Mouse (Mus musculus) cerebellum, adult 9-10 months (tissue): Measurements from ENCODE around the gene Prpsap1.
"Not testable (repeated sequence)": the region's sequence is repeated elsewhere in the genome, so short reads cannot be mapped to it uniquely, and the experiment has no call there.

Source experiments
- DNase-seq: peaks from one replicate; pipeline ENCODE4 v3.0.0; 2022

Prpsap1 gene

GRCm38 (mm10) chr11:116515330-116516020 is 21.5 kb upstream of the Prpsap1 start:
- peak; percentile 75 for DNase-seq

- no peak for DNase-seq
These were observed 19.6 kb upstream of the Prpsap1 start for GRCm38 (mm10) chr11:116513531-116514038.

GRCm38 (mm10) chr11:116512987-116513386 is 19.0 kb upstream of the Prpsap1 start:
- no peak for DNase-seq

- DNase-seq: no peak
These were observed 18.2 kb upstream of the Prpsap1 start for GRCm38 (mm10) chr11:116512154-116512553.

GRCm38 (mm10) chr11:116511301-116511868 is 17.4 kb upstream of the Prpsap1 start:
- DNase-seq: no peak

GRCm38 (mm10) chr11:116508689-116509088 is 14.7 kb upstream of the Prpsap1 start:
- DNase-seq: no peak

- no peak for DNase-seq
These were observed 12.3 kb upstream of the Prpsap1 start for GRCm38 (mm10) chr11:116506151-116506875.

GRCm38 (mm10) chr11:116505573-116505972 is 11.6 kb upstream of the Prpsap1 start:
- no peak for DNase-seq

- no peak for DNase-seq
These were observed 10.5 kb upstream of the Prpsap1 start for GRCm38 (mm10) chr11:116504516-116504915.

- DNase-seq: peak; percentile 78
These were observed 7.2 kb upstream of the Prpsap1 start for GRCm38 (mm10) chr11:116501005-116501746.

GRCm38 (mm10) chr11:116499018-116499417 is 5.0 kb upstream of the Prpsap1 start:
- no peak for DNase-seq

- no peak for DNase-seq
These were observed 4.6 kb upstream of the Prpsap1 start for GRCm38 (mm10) chr11:116498596-116498995.

GRCm38 (mm10) chr11:116497313-116497712 is 3.3 kb upstream of the Prpsap1 start:
- DNase-seq: no peak

- no peak for DNase-seq
These were observed 622 bp upstream of the Prpsap1 start for GRCm38 (mm10) chr11:116494474-116495174.

- DNase-seq: no peak
These were observed 811 bp downstream of the Prpsap1 start for GRCm38 (mm10) chr11:116493191-116493590.

GRCm38 (mm10) chr11:116492507-116492906 is 1.5 kb downstream of the Prpsap1 start:
- not testable (repeated sequence) for DNase-seq

GRCm38 (mm10) chr11:116491338-116491737 is 2.7 kb downstream of the Prpsap1 start:
- no peak for DNase-seq

GRCm38 (mm10) chr11:116490232-116491107 is 3.5 kb downstream of the Prpsap1 start:
- DNase-seq: peak; percentile 87

- no peak for DNase-seq
These were observed 4.2 kb downstream of the Prpsap1 start for GRCm38 (mm10) chr11:116489771-116490231.

GRCm38 (mm10) chr11:116488693-116489375 is 5.2 kb downstream of the Prpsap1 start:
- no peak for DNase-seq

- DNase-seq: no peak
These were observed 5.8 kb downstream of the Prpsap1 start for GRCm38 (mm10) chr11:116488207-116488606.
